Mouse (Mus musculus) kidney, adult 2 months (tissue): ENCODE data around the gene Ubqln4. TPM values are rescaled to one million over a fixed set of nuclear protein-coding genes. Genes with fewer than 3 reads are reported as not detected.

Source experiments
- DNase-seq: peaks from one replicate; pipeline ENCODE4 v3.0.0; 2021
- H3K27ac ChIP-seq: fragments of 200-500 bp; 2 replicates; pipeline ENCODE4 v1.5.1; 2012; ENCODE audit warnings: low read depth, low read length, control low read depth, inconsistent platforms; ENCODE audit not compliant: insufficient read depth
- H3K27me3 ChIP-seq: fragments of 200-500 bp; replicated peaks from 2 replicates; pipeline ENCODE4 v1.6.1; 2012; ENCODE audit warnings: mild to moderate bottlenecking, moderate library complexity, low read length, inconsistent platforms; ENCODE audit not compliant: control insufficient read depth, insufficient read depth
- H3K36me3 ChIP-seq: fragments of 200-500 bp; 2 replicates; pipeline ENCODE4 v1.6.1; 2012; ENCODE audit warnings: mild to moderate bottlenecking, moderate library complexity, low read length, inconsistent platforms; ENCODE audit not compliant: control insufficient read depth, insufficient read depth
- H3K4me1 ChIP-seq: fragments of 200-500 bp; 2 replicates; pipeline ENCODE4 v1.6.1; 2011; ENCODE audit warnings: low read length; ENCODE audit not compliant: control insufficient read depth, insufficient read depth
- H3K4me3 ChIP-seq: fragments of 200-500 bp; 2 replicates; pipeline ENCODE4 v1.5.1; 2011; ENCODE audit warnings: mild to moderate bottlenecking, low read depth, low read length, control low read depth; ENCODE audit not compliant: insufficient read depth
- CTCF ChIP-seq: fragments of 200-500 bp; conservative IDR thresholded peaks from 2 replicates; pipeline ENCODE4 v1.5.1; 2011; ENCODE audit warnings: low read depth, mild to moderate bottlenecking, control low read depth, low read length, moderate library complexity, mixed read lengths; ENCODE audit not compliant: insufficient read depth, insufficient read length
- POLR2A ChIP-seq: fragments of 200-500 bp; IDR thresholded peaks from one replicate; pipeline ENCODE4 v1.6.1; 2011; ENCODE audit warnings: low read depth, low read length, control low read depth
- WGBS: fragments of 180-500 bp; shearing (Covaris S2); methylation state at CpG from one replicate; pipeline ENCODE4 v1.1.7; 2018; 5-methylcytosine and 5-hydroxymethylcytosine counted together
- polyA plus RNA-seq: library from polyadenylated mRNA; depleted of rRNA; stranded (reverse); fragments of >200 nt; gene quantifications from 2 replicates; pipeline ENCODE4 v1.2.3, GENCODE M21; 2012

Ubqln4 gene
- polyA plus RNA-seq, 1 experiment, result 59.9 TPM

DNA sequence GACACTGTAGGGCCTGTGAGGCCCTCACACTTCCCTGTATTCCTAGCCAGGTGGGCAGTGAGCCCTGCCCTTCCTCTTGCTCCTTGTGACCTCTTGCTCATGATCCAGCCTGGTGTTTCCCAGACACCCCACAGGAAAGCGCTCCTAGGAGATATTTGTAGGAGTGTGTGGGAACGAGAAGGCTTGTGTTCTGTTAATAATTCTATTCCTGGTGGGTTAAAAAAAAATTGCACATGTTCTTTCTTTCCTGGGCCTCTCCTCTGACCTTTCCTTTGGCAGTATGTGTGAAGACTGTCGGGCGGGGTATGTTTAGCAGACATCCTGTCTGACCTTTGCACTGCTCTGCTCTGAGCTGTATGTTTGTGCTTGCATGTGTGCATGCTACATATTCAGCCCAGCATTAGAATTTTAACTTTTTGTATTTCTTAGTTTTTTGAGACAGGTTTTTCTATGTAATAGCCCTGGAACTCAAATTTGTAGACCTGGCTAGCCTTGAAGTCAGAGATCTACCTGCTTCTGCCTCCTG, 13.0 kb downstream of the Ubqln4 start:
- Histone ChIP-seq H3K27ac (no peak overlapping the region), H3K27me3 (no peaks in the 10 kb centered on the region), H3K4me1 (peaks cover 5% of the 10 kb centered on the region; the same call in 1 of the 2 replicates), H3K36me3 (peaks cover 3% of the 10 kb centered on the region), H3K4me3 (no peak overlapping the region)
- no peak for TF ChIP-seq POLR2A
- 45% methylated on average over 4 of the region's 4 CpGs for WGBS
- DNase-seq, result peak; percentile 53

DNA sequence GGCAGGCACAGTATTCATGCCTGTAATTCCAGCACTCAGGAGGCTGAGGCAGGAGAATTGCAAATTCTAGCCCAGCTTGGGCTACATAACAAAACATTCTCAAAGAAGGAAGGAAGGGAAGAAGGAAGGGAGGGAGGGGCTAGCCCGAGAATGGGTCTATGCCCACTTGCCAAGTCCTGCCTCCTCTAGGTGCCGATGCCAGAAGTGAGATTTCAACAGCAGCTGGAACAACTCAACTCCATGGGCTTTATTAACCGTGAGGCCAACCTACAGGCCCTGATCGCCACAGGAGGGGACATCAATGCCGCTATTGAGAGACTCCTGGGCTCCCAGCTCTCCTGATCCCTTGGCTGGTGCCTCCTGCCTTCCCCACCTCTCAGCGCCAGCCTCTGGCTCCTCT, 14.3 kb downstream of the Ubqln4 start:
- Histone ChIP-seq H3K27ac (no peak overlapping the region), H3K4me3 (no peak overlapping the region), H3K27me3 (no peaks in the 10 kb centered on the region), H3K4me1 (peaks cover 5% of the 10 kb centered on the region; the same call in 1 of the 2 replicates), H3K36me3 (peaks cover 3% of the 10 kb centered on the region)
- TF ChIP-seq CTCF (no peak), POLR2A (no peak)
- WGBS, result 69% methylated on average over 6 of the region's 6 CpGs
- no peak for DNase-seq

GRCm38 (mm10) chr3:88568615-88569014, 15.1 kb downstream of the Ubqln4 start:
- Histone ChIP-seq H3K4me3 (no peak overlapping the region), H3K27ac (no peak overlapping the region), H3K36me3 (peaks cover 3% of the 10 kb centered on the region), H3K4me1 (peaks cover 5% of the 10 kb centered on the region; the same call in 1 of the 2 replicates), H3K27me3 (no peaks in the 10 kb centered on the region)
- TF ChIP-seq CTCF (no peak), POLR2A (no peak)
- DNase-seq, result no peak
- 91% methylated on average over 2 of the region's 2 CpGs for WGBS

DNA sequence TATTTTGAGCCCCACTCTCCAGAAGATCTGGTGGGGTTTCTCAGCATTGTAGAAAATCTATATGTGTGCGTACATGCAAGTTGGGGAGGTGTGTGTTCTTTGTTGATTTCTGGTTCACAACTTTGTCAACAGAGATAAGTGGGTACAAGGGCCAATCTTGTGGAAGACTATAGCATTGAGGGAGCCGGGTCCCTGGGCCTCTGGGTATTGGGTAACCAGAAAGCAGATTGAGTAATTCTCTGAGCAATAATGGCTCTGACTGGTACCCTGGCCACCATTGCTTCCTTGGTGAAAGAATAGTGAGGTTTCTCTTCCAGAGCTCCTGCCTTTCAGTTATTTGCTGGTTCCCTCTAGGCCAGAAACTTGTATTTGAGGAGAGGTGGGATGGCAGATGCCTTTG, 15.5 kb downstream of the Ubqln4 start:
- Histone ChIP-seq H3K27me3 (no peaks in the 10 kb centered on the region), H3K27ac (no peak overlapping the region), H3K4me1 (peaks cover 5% of the 10 kb centered on the region; the same call in 1 of the 2 replicates), H3K4me3 (no peak overlapping the region), H3K36me3 (peaks cover 3% of the 10 kb centered on the region)
- TF ChIP-seq POLR2A, result no peak
- no peak for TF ChIP-seq CTCF
- no peak for DNase-seq
- 97% methylated on average over 2 of the region's 2 CpGs for WGBS

GRCm38 (mm10) chr3:88569694-88570093, 16.1 kb downstream of the Ubqln4 start:
- WGBS, result 91% methylated on average over 5 of the region's 5 CpGs
- H3K27ac ChIP-seq, result no peak overlapping the region
- TF ChIP-seq POLR2A, result no peak
- no peak for TF ChIP-seq CTCF
- peaks cover 3% of the 10 kb centered on the region for H3K36me3 ChIP-seq
- H3K4me1 ChIP-seq, result peaks cover 5% of the 10 kb centered on the region; the same call in 1 of the 2 replicates
- no peak for DNase-seq
- no peaks in the 10 kb centered on the region for H3K27me3 ChIP-seq
- H3K4me3 ChIP-seq, result no peak overlapping the region

- H3K27ac ChIP-seq, result no peak overlapping the region
- no peak overlapping the region for H3K4me3 ChIP-seq
- H3K27me3 ChIP-seq, result no peaks in the 10 kb centered on the region
- 91% methylated on average over 10 of the region's 10 CpGs for WGBS
- TF ChIP-seq POLR2A, result no peak
- TF ChIP-seq CTCF, result no peak
- H3K36me3 ChIP-seq, result peaks cover 3% of the 10 kb centered on the region
- DNase-seq, result no peak
- H3K4me1 ChIP-seq, result peaks cover 5% of the 10 kb centered on the region; the same call in 1 of the 2 replicates
Measured at GRCm38 (mm10) chr3:88570341-88570740, 16.8 kb downstream of the Ubqln4 start.

GRCm38 (mm10) chr3:88571856-88572255, 18.3 kb downstream of the Ubqln4 start:
- no peaks in the 10 kb centered on the region for H3K4me1 ChIP-seq
- H3K36me3 ChIP-seq, result peaks cover 3% of the 10 kb centered on the region; the same call in 1 of the 2 replicates
- no peak for DNase-seq
- no peak for TF ChIP-seq POLR2A
- no peak for TF ChIP-seq CTCF
- WGBS, result 80% methylated on average over 1 of the region's 1 CpGs
- no peak overlapping the region for H3K27ac ChIP-seq
- no peak overlapping the region for H3K4me3 ChIP-seq
- H3K27me3 ChIP-seq, result no peaks in the 10 kb centered on the region

DNA sequence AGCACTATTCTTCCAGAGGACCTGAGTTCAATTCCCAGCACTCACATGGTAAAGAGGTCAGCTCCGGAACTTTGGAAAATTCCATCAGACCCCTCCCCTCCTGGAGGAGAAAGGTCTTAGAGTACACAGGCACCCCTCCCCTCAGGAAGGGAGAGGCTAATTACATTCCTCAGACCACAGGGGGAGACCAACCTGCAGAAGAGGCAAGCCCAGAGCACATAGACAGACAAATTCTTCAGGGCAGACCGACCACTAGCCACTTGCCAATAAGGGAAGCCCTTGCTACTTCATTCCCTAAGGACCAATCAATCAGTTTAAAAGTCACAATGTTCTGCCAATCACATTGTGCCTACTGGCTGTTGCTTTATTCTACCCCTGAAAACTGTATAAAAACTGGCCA, 19.3 kb downstream of the Ubqln4 start:
- H3K36me3 ChIP-seq, result peaks cover 3% of the 10 kb centered on the region; the same call in 1 of the 2 replicates
- no peaks in the 10 kb centered on the region for H3K27me3 ChIP-seq
- no peak overlapping the region for H3K27ac ChIP-seq
- no peak for DNase-seq
- 76% methylated on average over 2 of the region's 2 CpGs for WGBS
- H3K4me3 ChIP-seq, result no peak overlapping the region
- no peak for TF ChIP-seq POLR2A
- no peak for TF ChIP-seq CTCF
- no peaks in the 10 kb centered on the region for H3K4me1 ChIP-seq
